Mouse (Mus musculus) forebrain, postnatal 0 days (tissue): ENCODE data around the gene Alg9. TPM values are rescaled to one million over a fixed set of nuclear protein-coding genes. Genes with fewer than 3 reads are reported as not detected.

Source experiments
- ATAC-seq: fragments of 200-750 bp; cut with Nextera tagmentation; 2 replicates; pipeline ENCODE4 v1.8.0; 2017; ENCODE audit warnings: mild to moderate bottlenecking, moderate library complexity
- DNase-seq: peaks from one replicate; pipeline ENCODE4 v3.0.0-alpha.2; 2015
- H3K27ac ChIP-seq: fragments of 300-500 bp; sonication (generic); 2 replicates; pipeline ENCODE4 v1.5.1; 2014; ENCODE audit warnings: low read depth, mild to moderate bottlenecking, antibody characterized with exemption, low read length, moderate library complexity, mixed read lengths
- H3K27me3 ChIP-seq: fragments of 300-500 bp; sonication (generic); 2 replicates; pipeline ENCODE4 v1.6.1; 2014; ENCODE audit warnings: mild to moderate bottlenecking, low read length, mixed read lengths; ENCODE audit not compliant: insufficient read depth
- H3K36me3 ChIP-seq: fragments of 300-500 bp; sonication (generic); 2 replicates; pipeline ENCODE4 v1.6.1; 2014; ENCODE audit warnings: mild to moderate bottlenecking, moderate library complexity; ENCODE audit not compliant: insufficient read depth
- H3K4me1 ChIP-seq: fragments of 300-500 bp; sonication (generic); 2 replicates; pipeline ENCODE4 v1.6.1; 2014; ENCODE audit warnings: antibody characterized with exemption; ENCODE audit not compliant: insufficient read depth
- H3K4me2 ChIP-seq: fragments of 300-500 bp; sonication (generic); 2 replicates; pipeline ENCODE4 v1.6.1; 2014; ENCODE audit warnings: low read depth, mild to moderate bottlenecking, moderate library complexity
- H3K4me3 ChIP-seq: fragments of 300-500 bp; sonication (generic); 2 replicates; pipeline ENCODE4 v1.5.1; 2014; ENCODE audit warnings: low read depth, low read length, mixed read lengths
- H3K9ac ChIP-seq: fragments of 300-500 bp; sonication (generic); 2 replicates; pipeline ENCODE4 v1.6.1; 2014; ENCODE audit warnings: mild to moderate bottlenecking
- H3K9me3 ChIP-seq: fragments of 300-500 bp; sonication (generic); 2 replicates; pipeline ENCODE4 v1.6.1; 2016; ENCODE audit warnings: low read length
- CTCF ChIP-seq: sonication (generic); IDR thresholded peaks from 2 replicates; pipeline ENCODE4 v1.5.1; 2016; ENCODE audit warnings: antibody characterized with exemption, control low read depth, low read depth
- WGBS: fragments of 180-500 bp; shearing (Covaris S2); extraction: QIAGEN DNeasy Blood & Tissue Kit; methylation state at CpG from one replicate; pipeline ENCODE4 v1.1.7; 2014; 5-methylcytosine and 5-hydroxymethylcytosine counted together
- polyA plus RNA-seq: library from polyadenylated mRNA; unstranded; fragments of >200 nt; fragmentation: Nextera tagmentation; extraction: Ambion mirVana; gene quantifications from 2 replicates; pipeline ENCODE4 v1.2.1, GENCODE M21; 2015
- total RNA-seq: library from RNA; depleted of rRNA; stranded (reverse); fragments of >200 nt; gene quantifications from 2 replicates; pipeline ENCODE4 v1.2.3, GENCODE M21; 2014

Alg9 gene
- total and polyA plus RNA-seq, 2 experiments from 2014 or later = 53.7 to 74.2 TPM

GRCm38 (mm10) chr9:50850271-50850670 is 75.5 kb downstream of the Alg9 start:
- Histone ChIP-seq H3K4me3 (no peak overlapping the region), H3K9me3 (no peaks in the 10 kb centered on the region), H3K4me1 (peaks cover 5% of the 10 kb centered on the region; the same call in 1 of the 2 replicates), H3K4me2 (peak overlapping the region; percentile 4; the same call in 1 of the 2 replicates), H3K9ac (0 out of 2 replicates have a peak overlapping the region, but pooled peaks have one; percentile 1), H3K27me3 (no peaks in the 10 kb centered on the region), H3K36me3 (0 out of 2 replicates have a peak, but pooled peaks cover under 1% of the 10 kb centered on the region), H3K27ac (no peak overlapping the region)
- TF ChIP-seq CTCF = no peak
- 20% methylated on average over 11 of the region's 11 CpGs for WGBS
- ATAC-seq (no peak), DNase-seq (no peak)

- Histone ChIP-seq H3K9me3 (no peaks in the 10 kb centered on the region), H3K4me3 (no peak overlapping the region), H3K27me3 (no peaks in the 10 kb centered on the region), H3K36me3 (no peaks in the 10 kb centered on the region), H3K9ac (0 out of 2 replicates have a peak overlapping the region, but pooled peaks have one; percentile 1), H3K4me2 (peak overlapping the region; percentile 4; the same call in 1 of the 2 replicates), H3K4me1 (peaks cover 5% of the 10 kb centered on the region; the same call in 1 of the 2 replicates), H3K27ac (no peak overlapping the region)
- 26% methylated on average over 8 of the region's 8 CpGs for WGBS
- TF ChIP-seq CTCF = no peak
- ATAC-seq = no peak
- DNase-seq = peak; percentile 43
These were observed 75.9 kb downstream of the Alg9 start for GRCm38 (mm10) chr9:50850713-50851112.

- TF ChIP-seq CTCF = peak; percentile 15; the same call in 1 of the 2 replicates
- H3K9ac ChIP-seq = no peak overlapping the region
These were observed 78.0 kb downstream of the Alg9 start for GRCm38 (mm10) chr9:50852634-50853349.

GRCm38 (mm10) chr9:50854376-50854775 is 79.6 kb downstream of the Alg9 start:
- no peak for ATAC-seq
- H3K27ac ChIP-seq = no peak overlapping the region
- H3K9ac ChIP-seq = no peak overlapping the region
- no peaks in the 10 kb centered on the region for H3K9me3 ChIP-seq
- no peak overlapping the region for H3K4me2 ChIP-seq
- H3K27me3 ChIP-seq = no peaks in the 10 kb centered on the region
- H3K4me1 ChIP-seq = peaks cover 5% of the 10 kb centered on the region; the same call in 1 of the 2 replicates
- WGBS = 79% methylated on average over 8 of the region's 8 CpGs
- H3K36me3 ChIP-seq = peaks cover 2% of the 10 kb centered on the region; the same call in 1 of the 2 replicates
- no peak for DNase-seq
- no peak for TF ChIP-seq CTCF
- no peak overlapping the region for H3K4me3 ChIP-seq

More at GRCm38 (mm10) chr9:50852634-50853349, 78.0 kb downstream of the Alg9 start:
- Histone ChIP-seq H3K9me3 (no peaks in the 10 kb centered on the region), H3K4me3 (no peak overlapping the region), H3K4me2 (peak overlapping the region; percentile 24; the same call in 1 of the 2 replicates), H3K27me3 (no peaks in the 10 kb centered on the region), H3K4me1 (peaks cover 5% of the 10 kb centered on the region; the same call in 1 of the 2 replicates), H3K36me3 (no peaks in the 10 kb centered on the region), H3K27ac (no peak overlapping the region)
- ATAC-seq = no peak
- peak; percentile 62 for DNase-seq
- 40% methylated on average over 17 of the region's 17 CpGs for WGBS

GRCm38 (mm10) chr9:50855133-50855766 is 80.4 kb downstream of the Alg9 start:
- no peak for ATAC-seq
- Histone ChIP-seq H3K9ac (no peak overlapping the region), H3K36me3 (peaks cover 5% of the 10 kb centered on the region; the same call in 1 of the 2 replicates), H3K27me3 (no peaks in the 10 kb centered on the region), H3K4me3 (no peak overlapping the region), H3K27ac (no peak overlapping the region), H3K9me3 (no peaks in the 10 kb centered on the region), H3K4me1 (peaks cover 8% of the 10 kb centered on the region; the same call in 1 of the 2 replicates), H3K4me2 (no peak overlapping the region)
- DNase-seq = no peak
- TF ChIP-seq CTCF = no peak
- 88% methylated on average over 5 of the region's 5 CpGs for WGBS

GRCm38 (mm10) chr9:50855780-50856179 is 81.0 kb downstream of the Alg9 start:
- Histone ChIP-seq H3K36me3 (peaks cover 5% of the 10 kb centered on the region; the same call in 1 of the 2 replicates), H3K4me3 (0 out of 2 replicates have a peak overlapping the region, but pooled peaks have one; percentile 89), H3K27me3 (no peaks in the 10 kb centered on the region), H3K9ac (no peak overlapping the region), H3K27ac (no peak overlapping the region), H3K4me2 (peak overlapping the region; percentile 77), H3K9me3 (no peaks in the 10 kb centered on the region), H3K4me1 (peaks cover 7% of the 10 kb centered on the region; the same call in 1 of the 2 replicates)
- 59% methylated on average over 5 of the region's 5 CpGs for WGBS
- DNase-seq (no peak), ATAC-seq (no peak)
- no peak for TF ChIP-seq CTCF
